Mouse (Mus musculus) adrenal gland, adult 2 months (tissue): ENCODE data around the gene Cyp2a12. TPM values are rescaled to one million over a fixed set of nuclear protein-coding genes. Genes with fewer than 3 reads are reported as not detected.
"Not testable (repeated sequence)": the region's sequence is repeated elsewhere in the genome, so short reads cannot be mapped to it uniquely, and the experiment has no call there.

Source experiments
- DNase-seq: peaks from one replicate; pipeline ENCODE4 v3.0.0; 2021
- long read RNA-seq: library from polyadenylated mRNA; stranded (forward); transcript quantifications from one replicate; pipeline ENCODE4 v2.0.0, GENCODE M21; 2021
- polyA plus RNA-seq: library from polyadenylated mRNA; depleted of rRNA; stranded (reverse); fragments of >200 nt; gene quantifications from 2 replicates; pipeline ENCODE4 v1.2.3, GENCODE M21; 2012; rRNA removed
- total RNA-seq, 2 experiments: library from RNA; stranded (reverse); gene quantifications; 2 replicates each; pipeline ENCODE4 v1.2.3; 2021

Gene Cyp2a12
- total RNA-seq = 1 to 10 TPM in 1 of 2 experiments, under 1 TPM in 1; 0.17 to 4.6 TPM
- polyA plus RNA-seq = 0.06 TPM in 1 of 2 replicates, not detected in the other
- long read RNA-seq = 0 reads

- DNase-seq = no peak
Measured at GRCm38 (mm10) chr7:27028789-27029188, at the start of gene Cyp2a12. Gene Cyp2a12 (plus strand): TSS chr7:27029081.

DNA sequence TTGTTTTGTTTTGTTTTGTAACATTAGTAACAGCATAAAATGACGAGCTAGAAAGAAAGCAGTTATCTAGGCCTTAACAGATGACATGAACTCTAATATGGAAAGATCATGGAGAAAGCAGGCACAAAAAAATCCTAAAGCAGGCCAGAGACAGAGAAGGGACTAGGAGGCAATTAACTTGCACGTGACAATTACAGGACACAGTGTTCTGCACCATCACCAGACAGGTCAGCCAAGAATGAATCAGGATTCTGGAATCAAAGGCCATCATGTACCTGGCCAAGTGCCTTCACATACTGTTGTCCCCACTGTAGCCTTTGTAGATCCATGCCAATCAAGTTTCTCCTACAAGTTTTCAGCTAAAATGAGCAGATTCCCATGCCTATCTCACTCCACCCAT lies 47.4 kb upstream of the Cyp2a12 start:
- DNase-seq = not testable (repeated sequence)

DNA sequence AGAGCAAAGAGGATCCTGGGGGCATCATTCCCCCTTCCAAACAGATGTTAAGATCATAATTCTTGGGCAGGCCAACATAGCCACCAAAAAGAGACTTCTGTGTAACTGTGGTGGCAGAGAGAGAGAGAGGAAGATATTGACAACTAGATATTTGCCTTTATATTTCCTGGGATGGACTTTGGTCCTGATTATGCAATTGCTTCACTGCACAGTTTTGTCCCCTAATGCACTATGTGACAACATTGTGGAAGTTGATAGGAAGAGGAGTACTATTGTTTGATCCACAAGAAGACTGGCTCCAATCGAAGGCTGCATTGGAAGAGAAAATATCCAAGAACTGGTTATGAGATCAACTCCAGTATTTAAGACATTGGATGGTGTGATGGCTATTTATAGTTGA lies 46.9 kb upstream of the Cyp2a12 start:
- not testable (repeated sequence) for DNase-seq

DNA sequence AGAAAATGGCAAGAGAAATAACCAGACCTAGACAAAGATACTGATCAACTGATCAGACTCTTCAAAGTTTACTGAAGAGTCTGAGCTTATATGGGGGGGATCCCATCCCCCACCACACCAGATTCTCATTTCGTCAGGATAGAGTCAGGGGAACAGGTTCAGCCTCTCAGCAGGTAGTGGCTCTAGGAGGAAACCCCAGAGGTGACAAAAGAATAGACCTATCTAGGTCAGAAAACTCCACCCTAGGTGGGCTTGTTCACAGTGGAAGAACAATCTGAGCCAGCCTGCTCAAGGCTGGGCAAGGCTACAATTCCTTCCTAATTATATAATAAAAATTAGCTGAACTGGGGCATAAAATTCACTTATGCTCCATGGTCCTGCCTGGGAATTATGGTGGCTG lies 46.3 kb upstream of the Cyp2a12 start:
- no peak for DNase-seq

DNA sequence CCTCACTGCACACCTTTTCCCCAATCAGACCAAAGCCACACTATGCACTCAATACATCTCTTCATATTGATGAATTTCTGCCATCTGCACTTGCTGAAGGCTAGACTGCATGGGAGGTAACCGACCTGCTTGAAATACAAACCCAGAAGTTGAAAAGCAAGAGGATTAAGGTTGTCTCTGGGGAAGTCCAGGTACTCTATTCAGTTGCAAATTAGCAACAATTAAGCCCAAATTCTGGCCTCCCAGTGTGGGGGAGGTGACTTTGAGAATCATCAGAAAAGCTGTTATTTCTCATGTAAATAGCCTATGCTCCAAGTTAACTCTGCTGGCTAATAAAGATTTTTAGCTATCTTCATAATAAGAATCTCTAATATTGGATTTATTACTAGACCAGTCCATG lies 45.7 kb upstream of the Cyp2a12 start:
- DNase-seq = not testable (repeated sequence)

DNA sequence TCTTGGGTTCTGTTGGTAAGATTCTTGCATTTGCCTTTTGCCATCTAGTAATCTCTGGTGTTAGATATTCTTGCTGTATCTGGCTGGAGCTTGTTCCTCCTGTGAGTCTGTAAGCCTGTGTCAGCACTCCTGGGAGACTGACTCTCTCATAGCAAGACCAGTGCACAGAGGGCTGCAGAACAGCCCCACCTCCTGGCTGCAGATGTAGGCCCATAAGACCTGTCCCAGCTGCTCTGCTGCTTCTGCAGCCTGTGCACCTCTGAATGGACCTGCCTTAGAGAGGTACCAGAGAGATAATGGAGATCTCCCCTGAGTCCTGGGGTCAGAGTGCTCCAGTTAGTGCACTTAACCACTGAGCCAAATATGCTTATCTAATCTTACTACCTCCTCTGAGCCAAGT lies 2.3 kb upstream of the Cyp2a12 start:
- peak; percentile 23 for DNase-seq

DNA sequence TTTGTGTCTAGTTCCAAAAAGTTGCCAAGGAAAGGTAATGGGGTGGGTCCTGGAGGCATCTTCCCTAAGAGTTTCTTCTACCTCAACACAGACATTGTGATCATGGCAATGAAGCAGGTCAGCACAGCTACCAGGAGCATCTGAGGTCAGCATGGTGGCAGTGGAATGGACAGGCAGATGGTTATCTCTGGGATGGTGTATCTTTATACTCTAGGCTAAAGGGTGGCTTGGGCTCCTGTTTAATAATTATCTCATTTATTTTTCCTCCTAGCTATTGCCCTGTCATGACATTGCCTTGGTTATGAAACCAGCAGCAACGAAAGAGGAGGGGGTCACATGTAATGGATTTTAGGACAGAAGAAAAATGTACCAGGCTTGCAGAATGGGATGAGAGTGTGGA lies 20.0 kb downstream of the Cyp2a12 start:
- not testable (repeated sequence) for DNase-seq

GRCm38 (mm10) chr7:27059333-27059732 lies 30.5 kb downstream of the Cyp2a12 start:
- DNase-seq = not testable (repeated sequence)

DNA sequence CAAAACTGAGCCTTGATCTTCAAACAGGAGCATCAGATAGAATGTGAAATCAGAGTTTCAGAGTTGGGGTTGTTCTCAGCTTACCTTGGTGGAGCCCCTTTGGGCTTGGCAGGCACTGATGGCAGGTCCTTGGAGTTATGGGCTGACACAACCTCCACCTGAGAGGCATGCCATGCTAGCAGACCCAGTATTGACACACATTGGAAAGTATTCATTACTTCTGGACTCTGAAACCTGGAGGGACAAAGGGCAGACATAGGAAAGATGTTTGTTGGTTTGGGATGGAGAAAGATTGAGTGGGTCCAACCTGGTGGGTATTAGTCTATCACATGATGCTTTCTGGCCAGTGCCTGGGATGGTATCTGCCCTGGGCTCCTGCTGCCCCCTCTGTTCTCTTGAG lies 31.0 kb downstream of the Cyp2a12 start:
- DNase-seq = not testable (repeated sequence)

DNA sequence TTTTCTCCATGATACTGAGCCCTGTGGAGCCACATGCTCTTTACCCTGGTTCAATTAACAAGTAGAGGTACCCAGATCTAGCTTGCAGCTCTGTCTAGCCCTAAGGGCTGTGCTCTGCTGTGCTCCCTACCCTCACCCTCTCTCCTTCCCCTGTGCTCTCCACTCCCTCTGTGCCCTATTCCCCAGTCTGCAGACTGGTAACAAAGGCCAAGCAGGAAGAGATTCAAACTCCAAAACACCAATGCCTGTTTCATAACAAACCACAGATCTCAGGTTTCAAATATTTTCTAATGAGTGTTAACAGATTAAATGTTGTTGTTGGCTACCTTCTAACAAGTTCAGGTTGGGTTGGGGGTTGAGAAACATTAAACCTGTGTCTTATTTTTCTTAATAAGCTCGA lies 49.8 kb downstream of the Cyp2a12 start:
- no peak for DNase-seq

DNA sequence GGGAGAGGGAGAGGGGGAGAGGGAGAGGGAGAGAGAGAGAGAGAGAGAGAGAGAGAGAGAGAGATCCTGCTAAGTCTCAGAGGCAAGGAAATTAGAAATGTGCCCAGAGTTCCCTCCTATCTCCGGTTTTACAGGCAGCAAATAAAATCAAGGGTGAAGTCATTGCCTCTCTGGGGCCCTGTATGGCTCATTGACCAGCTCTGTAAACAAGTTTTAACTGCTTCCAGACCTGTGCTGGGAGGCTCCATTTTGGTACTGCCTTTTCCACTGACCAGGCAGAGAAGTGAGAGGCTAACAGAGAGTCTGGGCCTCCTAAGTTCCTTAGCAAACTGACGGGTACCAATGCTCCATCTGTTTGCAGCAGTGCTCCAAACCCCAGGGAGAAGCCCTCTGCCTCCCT lies 52.7 kb downstream of the Cyp2a12 start:
- no peak for DNase-seq

Other genes with a start within 250 kb of the Cyp2a12 start
- gene Cyp2g1, start 220.2 kb upstream of the Cyp2a12 start, total RNA-seq = not detected
- gene Cyp2g1, start 220.2 kb upstream of the Cyp2a12 start, polyA plus RNA-seq = not detected in 2 replicates
- 1 to 10 TPM in 1 of 2 experiments, not detected in 1; 3.1 TPM for gene Cyp2a5, start 193.8 kb upstream of the Cyp2a12 start, total RNA-seq
- gene Cyp2a5, start 193.8 kb upstream of the Cyp2a12 start, polyA plus RNA-seq = 0.22 TPM in 1 of 2 replicates, not detected in the other
- gene Cyp2a22, start 89.7 kb upstream of the Cyp2a12 start, total RNA-seq = not detected
- gene Cyp2a22, start 89.7 kb upstream of the Cyp2a12 start, polyA plus RNA-seq = not detected in 2 replicates
- gene Cyp2f2, start 90.8 kb downstream of the Cyp2a12 start, total RNA-seq = 100 to 1,000 TPM in 1 of 2 experiments, 1 to 10 TPM in 1; 2.1 to 993 TPM
- gene Cyp2f2, start 90.8 kb downstream of the Cyp2a12 start, polyA plus RNA-seq = 363 and 752 TPM in 2 replicates
- gene Cyp2t4, start 124.6 kb downstream of the Cyp2a12 start, total RNA-seq = not detected
- gene Cyp2t4, start 124.6 kb downstream of the Cyp2a12 start, polyA plus RNA-seq = not detected in 2 replicates
- 100 to 1,000 TPM in 1 of 2 experiments, 10 to 100 TPM in 1; 85.6 to 101 TPM for gene Egln2, start 137.7 kb downstream of the Cyp2a12 start, total RNA-seq
- gene Egln2, start 137.7 kb downstream of the Cyp2a12 start, polyA plus RNA-seq = 142 and 144 TPM in 2 replicates
- 10 to 100 TPM; 53.2 to 60.9 TPM for gene Rab4b, start 149.8 kb downstream of the Cyp2a12 start, total RNA-seq
- 86.9 and 97.4 TPM in 2 replicates for gene Rab4b, start 149.8 kb downstream of the Cyp2a12 start, polyA plus RNA-seq
- not detected for gene Gm21983, start 152.0 kb downstream of the Cyp2a12 start, total RNA-seq
- gene Gm21983, start 152.0 kb downstream of the Cyp2a12 start, polyA plus RNA-seq = 0.10 TPM in 1 of 2 replicates, not detected in the other
- not detected for gene Mia, start 152.1 kb downstream of the Cyp2a12 start, total RNA-seq
- 0.44 TPM in 1 of 2 replicates, not detected in the other for gene Mia, start 152.1 kb downstream of the Cyp2a12 start, polyA plus RNA-seq
- 10 to 100 TPM; 21.6 to 24.9 TPM for gene BC024978, start 166.7 kb downstream of the Cyp2a12 start, total RNA-seq
- gene BC024978, start 166.7 kb downstream of the Cyp2a12 start, polyA plus RNA-seq = 24.9 and 25.2 TPM in 2 replicates
- 10 to 100 TPM; 72.5 to 93.0 TPM for gene Snrpa, start 167.2 kb downstream of the Cyp2a12 start, total RNA-seq
- gene Snrpa, start 167.2 kb downstream of the Cyp2a12 start, polyA plus RNA-seq = 223 and 231 TPM in 2 replicates
- gene Itpkc, start 199.6 kb downstream of the Cyp2a12 start, total RNA-seq = 10 to 100 TPM; 12.7 to 15.5 TPM
- 10.1 and 10.6 TPM in 2 replicates for gene Itpkc, start 199.6 kb downstream of the Cyp2a12 start, polyA plus RNA-seq
- 10 to 100 TPM; 49.7 to 64.4 TPM for gene Coq8b, start 203.9 kb downstream of the Cyp2a12 start, total RNA-seq
- gene Coq8b, start 203.9 kb downstream of the Cyp2a12 start, polyA plus RNA-seq = 175 and 219 TPM in 2 replicates
- 10 to 100 TPM in 1 of 2 experiments, 1 to 10 TPM in 1; 5.2 to 13.3 TPM for gene Numbl, start 229.4 kb downstream of the Cyp2a12 start, total RNA-seq
- gene Numbl, start 229.4 kb downstream of the Cyp2a12 start, polyA plus RNA-seq = 37.2 and 48.0 TPM in 2 replicates